Mouse (Mus musculus) frontal cortex, adult 2 months (tissue): ENCODE results near the gene Gphb5. TPM values are rescaled to one million over a fixed set of nuclear protein-coding genes. Genes with fewer than 3 reads are reported as not detected.
A peak's percentile ranks its signal among the peaks of the same experiment; 100 is the strongest.
"Not testable (repeated sequence)": the region's sequence is repeated elsewhere in the genome, so short reads cannot be mapped to it uniquely, and the experiment has no call there.

ENCODE experiments used
- DNase-seq, 2 experiments: peaks; one replicate each; pipeline ENCODE4 v3.0.0; 2022; ENCODE audit warnings: low spot score in 1 of 2; ENCODE audit errors: extremely low spot score in 1 of 2
- polyA plus RNA-seq: library from polyadenylated mRNA; depleted of rRNA; stranded (reverse); fragments of >200 nt; gene quantifications from 2 replicates; pipeline ENCODE4 v1.2.3, GENCODE M21; 2012; rRNA removed

Gene Gphb5
- not detected in 2 replicates for polyA plus RNA-seq

DNA sequence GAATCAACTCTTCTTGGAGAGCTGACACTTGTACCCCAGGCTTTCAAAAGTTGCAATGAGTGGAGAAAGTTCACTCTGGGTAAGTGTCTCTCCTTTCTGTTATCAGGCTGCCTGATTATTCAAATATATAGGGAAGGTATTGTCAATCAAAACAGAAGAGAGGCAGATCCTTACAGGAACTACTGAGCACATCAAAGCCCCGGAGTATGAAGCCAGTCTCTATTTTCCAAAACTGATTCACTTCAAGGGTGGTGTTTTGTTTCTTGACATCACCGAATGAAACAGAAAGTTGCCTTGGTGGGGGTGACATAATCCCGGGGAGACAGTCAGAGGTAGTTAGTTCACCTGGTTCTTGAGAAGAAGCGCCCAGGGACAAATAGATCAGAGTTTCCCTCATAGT, at the start of gene Gphb5:
TSS of gene Gphb5 (minus strand) at position 101 of the 400 bp plus-strand sequence.
- DNase-seq, result no peak

- DNase-seq, result no peak
These were observed 49.6 kb upstream of the Gphb5 start for GRCm38 (mm10) chr12:75466206-75466605.

DNA sequence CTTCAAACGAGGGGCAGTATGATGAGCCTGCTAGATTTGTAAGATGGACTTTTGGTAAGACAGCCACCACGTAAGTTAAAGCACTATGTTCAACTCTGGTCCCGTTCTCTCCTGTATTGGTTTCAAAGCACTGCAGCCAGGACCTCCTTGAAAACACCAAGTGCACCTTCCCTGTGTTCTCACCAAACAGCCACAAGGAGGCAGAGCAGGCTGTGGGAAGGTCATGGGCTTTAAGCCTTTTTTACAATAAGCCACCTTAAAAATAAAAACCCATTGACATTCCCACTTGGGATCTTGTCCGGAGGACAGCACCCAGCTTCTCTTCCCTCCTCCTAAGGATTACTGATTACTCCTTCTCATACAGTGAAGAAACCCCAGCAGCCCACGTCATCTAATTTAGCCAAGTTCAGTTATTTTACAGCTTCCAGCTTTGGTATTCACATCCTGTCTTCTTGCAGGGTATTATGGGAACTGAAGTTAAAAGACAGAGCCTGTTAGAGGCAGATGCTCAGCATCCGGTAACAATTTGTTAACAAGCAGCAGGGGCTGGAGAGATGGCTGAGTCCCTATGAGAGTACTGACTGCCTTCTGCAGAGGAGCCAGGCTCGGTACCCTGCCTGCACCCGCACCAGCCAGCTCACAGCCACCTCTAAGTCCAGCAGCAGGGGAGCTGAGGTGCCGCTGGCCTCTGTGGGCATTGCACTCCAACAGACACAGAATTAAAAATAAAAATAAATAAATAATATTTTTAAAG, 47.6 kb upstream of the Gphb5 start:
- DNase-seq, result peak in 1 of 2 experiments; percentile 59

GRCm38 (mm10) chr12:75460561-75460960, 44.0 kb upstream of the Gphb5 start:
- no peak for DNase-seq

DNA sequence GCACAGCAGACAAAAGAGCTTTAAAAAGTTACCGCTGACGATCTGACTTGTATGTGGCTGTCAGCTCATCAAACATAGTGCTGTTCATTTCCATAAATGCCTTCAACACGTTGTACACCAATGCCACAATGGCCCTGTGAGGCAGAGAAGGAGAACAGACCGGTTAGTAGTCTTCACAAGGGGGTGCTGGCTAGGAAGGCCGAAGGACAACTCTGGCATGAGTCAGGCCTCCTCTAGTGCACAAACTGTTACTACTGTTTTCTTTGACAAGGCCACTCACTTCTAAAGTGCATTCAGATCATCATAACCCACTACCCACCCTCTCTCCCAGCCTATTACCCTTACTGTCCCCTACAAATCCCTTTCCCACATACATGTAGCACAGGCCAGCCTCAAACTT, 43.1 kb upstream of the Gphb5 start:
- DNase-seq, result no peak

- no peak for DNase-seq
These were observed 36.9 kb upstream of the Gphb5 start for GRCm38 (mm10) chr12:75453441-75453840.

GRCm38 (mm10) chr12:75453027-75453426, 36.4 kb upstream of the Gphb5 start:
- peak in 1 of 2 experiments; percentile 54 for DNase-seq

DNA sequence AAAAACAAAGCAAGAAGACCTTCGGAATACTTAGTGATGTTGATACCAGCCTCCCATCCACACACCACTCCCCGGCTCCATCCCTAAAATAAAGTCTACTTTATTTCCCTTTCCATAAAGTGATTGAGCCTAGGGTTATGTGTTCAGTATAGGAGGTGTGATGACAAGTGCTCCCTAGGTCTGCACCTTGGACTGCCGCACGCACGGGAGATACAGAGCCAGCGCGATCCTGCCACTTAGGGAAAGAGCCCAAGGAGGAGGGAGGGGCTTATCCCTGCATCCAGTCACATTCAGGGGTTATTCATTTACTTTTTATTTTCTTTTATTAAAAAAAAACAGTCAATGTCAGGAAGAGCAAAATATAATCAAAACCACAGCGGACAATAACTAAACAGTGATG, 34.0 kb upstream of the Gphb5 start:
- DNase-seq, result no peak

DNA sequence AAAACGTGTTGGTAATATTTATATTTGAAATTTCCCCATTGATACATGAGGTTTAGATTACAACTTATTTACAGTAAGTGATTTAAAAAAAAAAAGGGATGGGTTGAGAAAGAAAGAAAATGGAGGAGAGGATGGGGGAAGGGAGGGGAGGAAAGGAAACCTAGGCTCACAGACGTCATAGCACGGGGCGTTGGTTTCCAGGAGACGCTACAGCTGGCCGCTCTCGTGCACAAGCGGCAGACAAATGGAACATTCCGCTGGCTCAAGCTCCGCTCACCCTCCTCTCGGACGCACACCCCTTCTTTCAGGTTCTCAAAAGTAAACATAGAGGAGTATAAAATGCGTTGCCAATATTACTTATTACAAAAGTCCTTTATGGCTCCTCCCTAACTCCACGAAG, 33.4 kb upstream of the Gphb5 start:
- DNase-seq, result no peak

- DNase-seq, result no peak
These were observed 32.9 kb upstream of the Gphb5 start for GRCm38 (mm10) chr12:75449475-75449966.

- DNase-seq, result no peak
These were observed 32.3 kb upstream of the Gphb5 start for GRCm38 (mm10) chr12:75448921-75449320.

GRCm38 (mm10) chr12:75446245-75446644, 29.7 kb upstream of the Gphb5 start:
- no peak for DNase-seq

DNA sequence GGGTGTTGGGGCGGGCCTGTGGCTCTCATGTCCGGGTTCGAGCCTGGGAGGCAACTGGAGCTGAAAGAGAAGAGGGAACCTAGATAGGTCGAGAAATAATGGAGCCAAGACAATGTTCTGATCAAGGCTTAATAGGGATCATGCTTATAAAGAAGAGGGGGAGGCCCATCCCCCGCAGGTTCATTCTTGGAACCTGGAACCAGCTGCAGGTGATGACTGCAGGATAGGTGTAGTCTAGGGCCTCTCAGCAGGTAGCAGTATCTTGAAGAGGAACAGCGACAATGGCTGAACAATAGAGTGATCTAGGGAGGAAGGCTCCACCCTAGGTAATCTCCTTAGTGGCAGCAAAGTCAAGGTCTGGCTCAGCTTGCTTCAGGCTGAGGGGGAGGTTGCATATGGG, 15.8 kb upstream of the Gphb5 start:
- not testable (repeated sequence) for DNase-seq

GRCm38 (mm10) chr12:75429685-75430396, 13.3 kb upstream of the Gphb5 start:
- DNase-seq, result no peak

- no peak for DNase-seq
These were observed 12.1 kb upstream of the Gphb5 start for GRCm38 (mm10) chr12:75428719-75429118.

- no peak for DNase-seq
These were observed 9.3 kb upstream of the Gphb5 start for GRCm38 (mm10) chr12:75425882-75426281.

GRCm38 (mm10) chr12:75424817-75425216, 8.2 kb upstream of the Gphb5 start:
- DNase-seq, result no peak

DNA sequence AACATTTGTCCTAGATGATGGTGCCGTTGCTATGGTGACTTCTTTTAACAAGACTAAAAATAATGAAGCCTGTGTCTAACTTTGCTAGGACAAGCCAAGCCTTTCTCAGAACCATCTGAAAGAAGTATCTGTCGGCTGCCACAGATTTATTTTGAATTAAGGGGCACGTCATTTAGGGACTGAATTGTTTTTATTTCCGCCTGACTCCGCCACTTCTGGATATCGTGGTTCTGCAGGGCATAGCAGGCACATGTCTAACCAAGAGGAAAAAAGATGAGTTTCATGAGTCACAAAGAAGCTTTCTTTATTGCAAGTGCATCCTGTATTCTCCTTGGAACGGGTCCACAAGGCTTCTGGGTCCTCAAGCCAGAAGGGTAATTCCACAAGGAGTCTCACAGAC, 7.8 kb upstream of the Gphb5 start:
- peak in 1 of 2 experiments; percentile 50 for DNase-seq

GRCm38 (mm10) chr12:75414991-75415390, 1.6 kb downstream of the Gphb5 start:
- DNase-seq, result no peak

DNA sequence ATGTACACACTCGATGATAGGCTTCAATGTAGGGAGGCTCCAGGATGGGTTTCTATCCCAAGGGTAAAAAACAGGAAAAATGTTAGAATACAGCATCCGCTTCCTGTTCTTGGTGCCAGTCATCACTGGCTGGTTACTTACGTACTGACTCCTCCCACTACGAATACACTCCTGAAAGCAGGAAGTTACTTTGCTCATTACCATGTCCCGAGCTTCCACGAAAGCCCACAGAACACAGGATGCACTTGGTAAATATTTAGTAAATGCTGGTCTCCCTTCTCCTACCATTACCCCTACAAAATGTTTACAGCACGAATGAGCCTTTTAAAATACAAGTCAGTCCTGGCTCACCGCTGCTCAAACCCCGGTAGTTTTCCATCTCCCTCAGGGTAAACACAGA, 3.6 kb downstream of the Gphb5 start:
- DNase-seq, result no peak

DNA sequence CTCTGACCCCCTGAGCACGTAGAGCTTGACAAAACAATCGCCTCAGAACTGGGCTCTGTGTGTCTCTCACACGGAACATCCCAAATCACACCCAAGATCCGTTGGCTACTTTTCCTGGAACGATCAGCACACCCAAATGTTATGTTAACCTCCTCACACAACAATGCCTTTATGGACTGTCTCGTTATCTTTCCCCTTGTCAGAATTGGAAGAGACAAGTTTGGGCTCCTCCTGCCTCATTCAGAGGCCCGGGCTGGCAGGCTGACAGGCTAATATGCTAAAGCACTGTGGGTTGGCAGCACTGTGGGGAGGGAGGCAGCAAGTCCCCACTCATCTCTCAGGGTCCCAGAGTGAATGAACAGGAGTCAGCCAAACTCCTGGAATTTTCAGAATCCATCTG, 19.5 kb downstream of the Gphb5 start:
- no peak for DNase-seq

GRCm38 (mm10) chr12:75396616-75397015, 20.0 kb downstream of the Gphb5 start:
- DNase-seq, result no peak
